Mouse (Mus musculus) limb, embryonic 15.5 days (tissue): Measurements from ENCODE around the gene Dlx4. TPM values are rescaled to one million over a fixed set of nuclear protein-coding genes. Genes with fewer than 3 reads are reported as not detected.

Experiments used
- ATAC-seq: fragments of 200-750 bp; cut with Nextera tagmentation; 2 replicates; pipeline ENCODE4 v1.8.0; 2017; ENCODE audit warnings: low read depth, moderate TSS enrichment; ENCODE audit not compliant: insufficient number of reproducible peaks, low FRiP score, low TSS enrichment
- H3K27ac ChIP-seq: fragments of 300-500 bp; sonication (generic); 2 replicates; pipeline ENCODE4 v1.5.1; 2015; ENCODE audit warnings: moderate library complexity, mild to moderate bottlenecking, inconsistent platforms
- H3K27me3 ChIP-seq: fragments of 300-500 bp; sonication (generic); 2 replicates; pipeline ENCODE4 v1.6.1; 2015; ENCODE audit warnings: inconsistent platforms
- H3K36me3 ChIP-seq: fragments of 300-500 bp; sonication (generic); 2 replicates; pipeline ENCODE4 v1.6.1; 2015; ENCODE audit warnings: inconsistent platforms
- H3K4me1 ChIP-seq: fragments of 300-500 bp; sonication (generic); 2 replicates; pipeline ENCODE4 v1.6.1; 2015; ENCODE audit warnings: inconsistent platforms
- H3K4me2 ChIP-seq: fragments of 300-500 bp; sonication (generic); 2 replicates; pipeline ENCODE4 v1.6.1; 2015; ENCODE audit warnings: mild to moderate bottlenecking, inconsistent platforms
- H3K4me3 ChIP-seq: fragments of 300-500 bp; sonication (generic); 2 replicates; pipeline ENCODE4 v1.5.1; 2015; ENCODE audit warnings: mild to moderate bottlenecking, inconsistent platforms
- H3K9ac ChIP-seq: fragments of 300-500 bp; sonication (generic); 2 replicates; pipeline ENCODE4 v1.6.1; 2015; ENCODE audit warnings: inconsistent platforms
- H3K9me3 ChIP-seq: fragments of 300-500 bp; sonication (generic); 2 replicates; pipeline ENCODE4 v1.6.1; 2016; ENCODE audit warnings: inconsistent platforms
- WGBS: fragments of 180-500 bp; shearing (Covaris S2); methylation state at CpG from one replicate; pipeline ENCODE4 v1.1.7; 2015; 5-methylcytosine and 5-hydroxymethylcytosine counted together
- polyA plus RNA-seq: library from polyadenylated mRNA; unstranded; fragments of >200 nt; fragmentation: Nextera tagmentation; extraction: Ambion mirVana; gene quantifications from 2 replicates; pipeline ENCODE4 v1.2.1, GENCODE M21; 2015

Dlx4 gene
- polyA plus RNA-seq, 1 experiment from 2014 or later, result 4.4 TPM

DNA sequence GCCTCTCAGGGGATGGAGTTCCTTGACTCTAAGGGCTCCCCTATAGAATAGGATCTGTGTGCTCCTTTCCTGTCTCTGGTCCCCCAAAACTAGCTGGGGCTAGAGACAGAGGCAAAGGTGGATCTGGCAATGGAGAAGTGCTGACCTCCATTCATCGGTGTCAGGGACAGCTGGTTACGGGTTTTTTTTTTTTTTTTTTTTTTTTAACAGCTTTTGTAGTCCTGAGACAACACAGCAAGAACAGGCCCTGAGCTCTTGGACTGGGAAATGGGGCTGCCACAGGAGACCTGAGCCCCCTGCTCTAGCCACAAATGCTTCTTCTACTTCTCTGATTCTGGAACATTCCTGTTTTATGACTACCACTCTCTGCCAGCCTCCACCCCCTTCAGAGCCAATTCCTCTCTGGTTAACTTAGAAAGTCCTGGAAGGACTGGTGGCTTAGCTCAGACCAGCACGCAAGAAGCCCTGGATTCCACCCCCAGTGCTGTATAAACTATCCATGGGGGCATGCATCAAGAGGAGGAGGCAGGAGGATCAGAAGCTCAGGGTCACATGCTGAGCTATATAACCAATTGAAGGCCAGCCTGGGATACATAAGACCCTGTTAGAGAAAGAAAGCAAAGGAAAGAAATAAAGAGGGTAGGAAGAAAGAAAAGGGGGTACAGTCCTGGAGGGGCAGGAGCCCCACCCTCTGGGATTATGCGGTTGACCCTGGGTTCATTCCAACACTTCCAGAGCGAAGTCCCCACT, 47.5 kb downstream of the Dlx4 start:
- H3K4me2 ChIP-seq, result no peak overlapping the region
- ATAC-seq, result no peak; the same call in 1 of the 2 replicates

GRCm38 (mm10) chr11:95097889-95098288, 48.2 kb downstream of the Dlx4 start:
- peak overlapping the region; percentile 58; the same call in 1 of the 2 replicates for H3K27ac ChIP-seq
- WGBS, result 57% methylated on average over 6 of the region's 6 CpGs
- peaks cover 29% of the 10 kb centered on the region for H3K4me1 ChIP-seq

More for the DNA sequence above, 47.5 kb downstream of the Dlx4 start:
- no peaks in the 10 kb centered on the region for H3K27me3 ChIP-seq
- H3K9ac ChIP-seq, result no peak overlapping the region
- H3K27ac ChIP-seq, result peak overlapping the region; percentile 58; the same call in 1 of the 2 replicates
- WGBS, result 73% methylated on average over 5 of the region's 5 CpGs
- H3K9me3 ChIP-seq, result no peaks in the 10 kb centered on the region
- no peaks in the 10 kb centered on the region for H3K36me3 ChIP-seq
- peaks cover 29% of the 10 kb centered on the region for H3K4me1 ChIP-seq
- H3K4me3 ChIP-seq, result no peak overlapping the region

GRCm38 (mm10) chr11:95096608-95097373, 49.3 kb downstream of the Dlx4 start:
- Histone ChIP-seq H3K27ac (0 out of 2 replicates have a peak overlapping the region, but pooled peaks have one; percentile 38), H3K27me3 (no peaks in the 10 kb centered on the region), H3K9me3 (no peaks in the 10 kb centered on the region), H3K9ac (no peak overlapping the region), H3K36me3 (no peaks in the 10 kb centered on the region), H3K4me1 (peaks cover 29% of the 10 kb centered on the region), H3K4me3 (no peak overlapping the region), H3K4me2 (no peak overlapping the region)
- 51% methylated on average over 4 of the region's 4 CpGs for WGBS
- ATAC-seq, result no peak

More at GRCm38 (mm10) chr11:95097889-95098288, 48.2 kb downstream of the Dlx4 start:
- Histone ChIP-seq H3K4me3 (no peak overlapping the region), H3K9ac (no peak overlapping the region), H3K9me3 (no peaks in the 10 kb centered on the region), H3K4me2 (no peak overlapping the region), H3K27me3 (no peaks in the 10 kb centered on the region), H3K36me3 (no peaks in the 10 kb centered on the region)
- no peak for ATAC-seq

DNA sequence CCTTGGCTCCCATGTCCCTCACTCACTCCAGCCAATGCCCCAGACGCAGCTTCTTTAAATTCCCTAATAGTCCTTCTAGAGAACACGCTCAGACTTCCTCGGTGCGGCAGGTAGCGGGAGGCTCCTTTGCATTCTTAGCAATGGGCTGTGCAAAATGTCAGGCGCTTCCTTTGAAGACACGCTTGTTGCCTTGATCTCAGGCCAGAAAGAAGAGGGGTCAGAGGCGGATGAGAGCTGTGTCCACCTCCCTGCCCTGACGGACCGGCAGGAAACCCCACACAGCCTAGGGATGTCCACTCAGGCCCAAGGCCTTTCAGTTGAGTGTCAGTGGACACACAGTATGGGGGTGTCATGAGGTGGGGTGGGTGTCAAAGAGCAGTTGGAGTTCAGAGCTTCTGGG, 50.5 kb downstream of the Dlx4 start:
- Histone ChIP-seq H3K4me3 (no peak overlapping the region), H3K9ac (no peak overlapping the region), H3K4me2 (no peak overlapping the region), H3K36me3 (no peaks in the 10 kb centered on the region), H3K27ac (no peak overlapping the region), H3K9me3 (no peaks in the 10 kb centered on the region), H3K27me3 (no peaks in the 10 kb centered on the region), H3K4me1 (peaks cover 29% of the 10 kb centered on the region)
- no peak for ATAC-seq
- WGBS, result 81% methylated on average over 10 of the region's 10 CpGs

GRCm38 (mm10) chr11:95093077-95093476, 53.0 kb downstream of the Dlx4 start:
- Histone ChIP-seq H3K4me1 (peaks cover 30% of the 10 kb centered on the region), H3K4me2 (no peak overlapping the region), H3K9me3 (no peaks in the 10 kb centered on the region), H3K27ac (no peak overlapping the region), H3K9ac (no peak overlapping the region), H3K36me3 (no peaks in the 10 kb centered on the region), H3K27me3 (no peaks in the 10 kb centered on the region), H3K4me3 (no peak overlapping the region)
- no peak for ATAC-seq
- 75% methylated on average over 5 of the region's 5 CpGs for WGBS

Other genes with a start within 250 kb of the Dlx4 start
- gene Col1a1, start 210.0 kb downstream of the Dlx4 start, polyA plus RNA-seq, result 4,882 and 5,832 TPM in 2 replicates
- 0.42 TPM in 1 of 2 replicates, not detected in the other for gene Hils1, start 178.7 kb downstream of the Dlx4 start, polyA plus RNA-seq
- gene Sgca, start 169.9 kb downstream of the Dlx4 start, polyA plus RNA-seq, result 7.5 and 18.9 TPM in 2 replicates
- gene Ppp1r9b, start 155.2 kb downstream of the Dlx4 start, polyA plus RNA-seq, result 9.7 and 9.9 TPM in 2 replicates
- 21.4 and 25.1 TPM in 2 replicates for gene Samd14, start 136.4 kb downstream of the Dlx4 start, polyA plus RNA-seq
- 33.4 and 42.9 TPM in 2 replicates for gene Pdk2, start 104.9 kb downstream of the Dlx4 start, polyA plus RNA-seq
- gene Itga3, start 69.5 kb downstream of the Dlx4 start, polyA plus RNA-seq, result 8.9 and 9.5 TPM in 2 replicates
- gene Dlx3, start 26.1 kb downstream of the Dlx4 start, polyA plus RNA-seq, result 17.7 and 20.9 TPM in 2 replicates
- gene Tac4, start 115.3 kb upstream of the Dlx4 start, polyA plus RNA-seq, result 0.12 and 0.32 TPM in 2 replicates
- 60.0 and 62.7 TPM in 2 replicates for gene Kat7, start 164.0 kb upstream of the Dlx4 start, polyA plus RNA-seq
- 13.8 and 14.6 TPM in 2 replicates for gene Fam117a, start 190.8 kb upstream of the Dlx4 start, polyA plus RNA-seq
- gene Slc35b1, start 238.4 kb upstream of the Dlx4 start, polyA plus RNA-seq, result 95.0 and 102 TPM in 2 replicates